In genomic region chr5:114689700-114690366, GRCm38 (mm10) we compare ENCODE assay signal across 8 mouse cellular contexts. TPM values are rescaled to one million over a fixed set of nuclear protein-coding genes. Genes with fewer than 3 reads are reported as not detected.
A peak's percentile ranks its signal among the peaks of the same experiment; 100 is the strongest.
DNase-seq lines count a peak whose midpoint lies in the region; ATAC-seq and TF ChIP-seq lines count a peak whose summit lies in the region.

No protein-coding gene starts in this region.

- peak overlapping the region; percentile 89 for H3K9ac ChIP-seq in neural tube, embryonic 15.5 days (replicated peaks)

- H3K9me3 ChIP-seq in neural tube, embryonic 15.5 days (replicated peaks), result no peaks in the 10 kb centered on the region

- peaks cover 28% of the 10 kb centered on the region for H3K4me1 ChIP-seq in lung, adult 2 months (ENCODE audit: control insufficient read depth, insufficient read depth, low read length)
- peaks cover 25% of the 10 kb centered on the region for H3K4me1 ChIP-seq in neural tube, embryonic 15.5 days

- 0 out of 2 replicates have a peak, but pooled peaks cover 2% of the 10 kb centered on the region for H3K27me3 ChIP-seq in neural tube, embryonic 15.5 days (replicated peaks)

- peak; percentile 39 for ATAC-seq in erythroid progenitor cell, adult 5-6 weeks (replicated peaks; ENCODE audit: low FRiP score, poor library complexity, severe bottlenecking)
- no peak for ATAC-seq in neural tube, embryonic 15.5 days (ENCODE audit: low FRiP score)

- peak overlapping the region; percentile 87 for H3K4me2 ChIP-seq in neural tube, embryonic 15.5 days

- H3K36me3 ChIP-seq in neural tube, embryonic 15.5 days, result no peaks in the 10 kb centered on the region

- peak overlapping the region; percentile 94; the same call in 1 of the 2 replicates for H3K27ac ChIP-seq in layer of hippocampus, adult 2 months
- H3K27ac ChIP-seq in neural tube, embryonic 15.5 days (replicated peaks), result no peak overlapping the region

- TF ChIP-seq CTCF in layer of hippocampus, adult 2 months (conservative IDR thresholded peaks at IDR 0.05), result no peak
- no peak for TF ChIP-seq CTCF in lung, adult 2 months (IDR thresholded peaks at IDR 0.05; ENCODE audit: insufficient read depth, low read length)

- WGBS in lung, adult 2 months, result 13% methylated on average over 16 of the region's 16 CpGs
- 22% methylated on average over 16 of the region's 16 CpGs for WGBS in neural tube, embryonic 15.5 days

- H3K4me3 ChIP-seq in layer of hippocampus, adult 2 months, result peak overlapping the region; percentile 85
- peak overlapping the region; percentile 76 for H3K4me3 ChIP-seq in lung, adult 2 months (replicated peaks; ENCODE audit: extremely low read depth, low read depth, low read length)
- H3K4me3 ChIP-seq in neural tube, embryonic 15.5 days (replicated peaks), result peak overlapping the region; percentile 86

- no peak for DNase-seq in layer of hippocampus, adult 2 months (ENCODE audit: low spot score in 2 of 2)
- DNase-seq in layer of hippocampus, postnatal 14 days (ENCODE audit: low spot score in 2 of 2), result no peak
- peak; percentile 85 for DNase-seq in kidney, adult 11 months
- peak; percentile 52 for DNase-seq in lung, adult 2 months
- no peak for DNase-seq in urinary bladder, adult 18-20 months (ENCODE audit: low spot score in 2 of 2)
- DNase-seq in urinary bladder, postnatal 25 days (ENCODE audit: low spot score), result no peak

- no peak for TF ChIP-seq POLR2A in lung, adult 2 months (IDR thresholded peaks at IDR 0.05; ENCODE audit: borderline replicate concordance, extremely low read depth, low read depth, low read length)

RNA-seq across cellular contexts. Expression of gene Gltp, which starts 1.0 kb away (rescaled TPM):
- 10 to 100 TPM; 23.6 to 27.3 TPM for total RNA-seq in layer of hippocampus, adult 2 months (2021)
- total RNA-seq in layer of hippocampus, postnatal 14 days (2021), result 10 to 100 TPM; 49.7 to 55.7 TPM
- 103 and 104 TPM in 2 replicates for total RNA-seq in erythroid progenitor cell, adult 5-6 weeks (2015; ENCODE audit: low replicate concordance)
- 42.0 and 54.4 TPM in 2 replicates for total RNA-seq in erythroid progenitor cell, adult 5-6 weeks (2017; ENCODE audit: low replicate concordance)
- polyA plus RNA-seq in lung, adult 2 months (2012; rRNA removed), result 222 and 259 TPM in 2 replicates
- polyA plus RNA-seq in neural tube, embryonic 15.5 days (2015; fragmentation: Nextera tagmentation; extraction: Ambion mirVana), result 39.2 and 69.0 TPM in 2 replicates

RNA-seq across cellular contexts. Expression of gene Tchp, which starts 17.7 kb away (rescaled TPM):
- 10 to 100 TPM; 12.7 to 19.3 TPM for total RNA-seq in layer of hippocampus, adult 2 months (2021)
- 10 to 100 TPM; 12.1 to 13.1 TPM for total RNA-seq in layer of hippocampus, postnatal 14 days (2021)
- 2.2 and 19.7 TPM in 2 replicates for total RNA-seq in erythroid progenitor cell, adult 5-6 weeks (2015; ENCODE audit: low replicate concordance)
- 12.5 and 23.8 TPM in 2 replicates for total RNA-seq in erythroid progenitor cell, adult 5-6 weeks (2017; ENCODE audit: low replicate concordance)
- 12.2 and 17.3 TPM in 2 replicates for polyA plus RNA-seq in lung, adult 2 months (2012; rRNA removed)
- polyA plus RNA-seq in neural tube, embryonic 15.5 days (2015; fragmentation: Nextera tagmentation; extraction: Ambion mirVana), result 14.1 and 15.6 TPM in 2 replicates

RNA-seq across cellular contexts. Expression of gene Trpv4, which starts 31.6 kb away (rescaled TPM):
- total RNA-seq in layer of hippocampus, adult 2 months (2021), result 1 to 10 TPM; 2.0 to 2.3 TPM
- total RNA-seq in layer of hippocampus, postnatal 14 days (2021), result 1 to 10 TPM; 2.2 to 5.7 TPM
- not detected in 2 replicates for total RNA-seq in erythroid progenitor cell, adult 5-6 weeks (2015; ENCODE audit: low replicate concordance)
- 1.5 TPM in 1 of 2 replicates, not detected in the other for total RNA-seq in erythroid progenitor cell, adult 5-6 weeks (2017; ENCODE audit: low replicate concordance)
- 8.8 and 10.1 TPM in 2 replicates for polyA plus RNA-seq in lung, adult 2 months (2012; rRNA removed)
- polyA plus RNA-seq in neural tube, embryonic 15.5 days (2015; fragmentation: Nextera tagmentation; extraction: Ambion mirVana), result 1.4 and 1.6 TPM in 2 replicates

Comparison
In these comparisons a context has a peak if more than half of its experiments do, and no peak if none do; other contexts are left out.
1. DNase-seq: peak in kidney, adult 11 months (single experiment) and lung, adult 2 months (single experiment); none in layer of hippocampus, adult 2 months (0 of 2), layer of hippocampus, postnatal 14 days (0 of 2), urinary bladder, adult 18-20 months (0 of 2) and urinary bladder, postnatal 25 days (single experiment).
2. Peak in every context shown above with its lines, with median percentiles within 50 percentile points of each other: H3K4me3 ChIP-seq.